Mouse (Mus musculus) testis, adult 2 months (tissue): Measurements from ENCODE around the gene Prox1. TPM values are rescaled to one million over a fixed set of nuclear protein-coding genes. Genes with fewer than 3 reads are reported as not detected.

Experiments used
- H3K27ac ChIP-seq: fragments of 200-500 bp; 2 replicates; pipeline ENCODE4 v1.5.1; 2012; ENCODE audit warnings: low read depth, low read length; ENCODE audit not compliant: control insufficient read depth, insufficient read depth
- H3K27me3 ChIP-seq: fragments of 200-500 bp; 2 replicates; pipeline ENCODE4 v1.6.1; 2012; ENCODE audit warnings: mild to moderate bottlenecking, low read length, moderate library complexity; ENCODE audit not compliant: control insufficient read depth, insufficient read depth
- H3K36me3 ChIP-seq: fragments of 200-500 bp; 2 replicates; pipeline ENCODE4 v1.6.1; 2012; ENCODE audit warnings: mild to moderate bottlenecking, low read length; ENCODE audit not compliant: control insufficient read depth, insufficient read depth
- H3K4me1 ChIP-seq: fragments of 200-500 bp; 2 replicates; pipeline ENCODE4 v1.6.1; 2012; ENCODE audit warnings: low read length; ENCODE audit not compliant: control insufficient read depth, insufficient read depth
- H3K4me3 ChIP-seq: fragments of 200-500 bp; 2 replicates; pipeline ENCODE4 v1.5.1; 2012; ENCODE audit warnings: low read depth, mild to moderate bottlenecking, low read length, moderate library complexity, mixed read lengths; ENCODE audit not compliant: control insufficient read depth
- CTCF ChIP-seq: fragments of 200-500 bp; IDR thresholded peaks from 2 replicates; pipeline ENCODE4 v1.5.1; 2012; ENCODE audit warnings: low read depth, mild to moderate bottlenecking, inconsistent platforms, low read length, moderate library complexity; ENCODE audit not compliant: control insufficient read depth, insufficient read depth, insufficient replicate concordance
- POLR2A ChIP-seq: fragments of 200-500 bp; IDR thresholded peaks from 2 replicates; pipeline ENCODE4 v1.6.1; 2012; ENCODE audit warnings: low read depth, mild to moderate bottlenecking, inconsistent platforms, low read length, moderate library complexity; ENCODE audit not compliant: control insufficient read depth
- polyA plus RNA-seq: library from polyadenylated mRNA; depleted of rRNA; stranded (reverse); fragments of >200 nt; gene quantifications from 2 replicates; pipeline ENCODE4 v1.2.3, GENCODE M21; 2012

Gene Prox1
- polyA plus RNA-seq, 1 experiment, result 7.0 TPM

GRCm38 (mm10) chr1:190111741-190112140 lies 58.8 kb downstream of the Prox1 start:
- Histone ChIP-seq H3K4me1 (peaks cover 4% of the 10 kb centered on the region), H3K27ac (no peak overlapping the region), H3K36me3 (no peaks in the 10 kb centered on the region), H3K27me3 (no peaks in the 10 kb centered on the region), H3K4me3 (no peak overlapping the region)
- TF ChIP-seq CTCF, result no peak
- TF ChIP-seq POLR2A, result no peak

GRCm38 (mm10) chr1:190107587-190107986 lies 62.9 kb downstream of the Prox1 start:
- peaks cover 4% of the 10 kb centered on the region for H3K4me1 ChIP-seq
- no peak overlapping the region for H3K27ac ChIP-seq
- H3K27me3 ChIP-seq, result no peaks in the 10 kb centered on the region
- TF ChIP-seq POLR2A (no peak), CTCF (no peak)
- no peak overlapping the region for H3K4me3 ChIP-seq
- H3K36me3 ChIP-seq, result no peaks in the 10 kb centered on the region

GRCm38 (mm10) chr1:190106674-190107420 lies 63.7 kb downstream of the Prox1 start:
- TF ChIP-seq POLR2A (no peak), CTCF (no peak)
- Histone ChIP-seq H3K4me1 (peaks cover 4% of the 10 kb centered on the region), H3K36me3 (no peaks in the 10 kb centered on the region), H3K27me3 (no peaks in the 10 kb centered on the region), H3K27ac (no peak overlapping the region), H3K4me3 (no peak overlapping the region)

GRCm38 (mm10) chr1:190106060-190106459 lies 64.5 kb downstream of the Prox1 start:
- H3K36me3 ChIP-seq, result no peaks in the 10 kb centered on the region
- H3K27me3 ChIP-seq, result no peaks in the 10 kb centered on the region
- no peak overlapping the region for H3K27ac ChIP-seq
- peaks cover 4% of the 10 kb centered on the region for H3K4me1 ChIP-seq
- no peak overlapping the region for H3K4me3 ChIP-seq
- TF ChIP-seq CTCF, result no peak
- no peak for TF ChIP-seq POLR2A

DNA sequence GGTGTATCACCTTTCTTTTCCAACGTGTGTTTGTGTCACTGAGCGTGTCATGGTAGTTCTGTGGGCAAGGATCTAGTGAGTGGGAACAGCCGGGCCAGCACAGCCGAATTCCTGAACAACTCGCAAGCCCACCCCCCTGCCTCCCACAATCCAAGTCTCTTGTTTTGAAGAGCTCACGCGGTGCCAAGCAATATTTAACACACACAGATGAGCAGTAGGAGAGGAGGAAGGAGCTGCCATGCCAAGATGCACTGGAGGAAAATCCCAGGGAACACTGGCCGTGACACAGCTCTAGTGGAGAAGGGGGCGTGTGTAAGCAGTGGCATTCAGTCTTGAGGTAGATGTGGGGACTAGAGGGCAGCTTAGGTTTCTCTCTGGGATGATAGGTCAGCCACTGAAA lies 77.2 kb downstream of the Prox1 start:
- Histone ChIP-seq H3K27me3 (no peaks in the 10 kb centered on the region), H3K4me3 (no peak overlapping the region), H3K4me1 (no peaks in the 10 kb centered on the region), H3K27ac (no peak overlapping the region), H3K36me3 (no peaks in the 10 kb centered on the region)
- no peak for TF ChIP-seq POLR2A
- TF ChIP-seq CTCF, result no peak

GRCm38 (mm10) chr1:190092076-190092475 lies 78.4 kb downstream of the Prox1 start:
- H3K4me3 ChIP-seq, result no peak overlapping the region
- H3K36me3 ChIP-seq, result no peaks in the 10 kb centered on the region
- no peak for TF ChIP-seq POLR2A
- no peak for TF ChIP-seq CTCF
- no peak overlapping the region for H3K27ac ChIP-seq
- H3K27me3 ChIP-seq, result no peaks in the 10 kb centered on the region
- H3K4me1 ChIP-seq, result no peaks in the 10 kb centered on the region

DNA sequence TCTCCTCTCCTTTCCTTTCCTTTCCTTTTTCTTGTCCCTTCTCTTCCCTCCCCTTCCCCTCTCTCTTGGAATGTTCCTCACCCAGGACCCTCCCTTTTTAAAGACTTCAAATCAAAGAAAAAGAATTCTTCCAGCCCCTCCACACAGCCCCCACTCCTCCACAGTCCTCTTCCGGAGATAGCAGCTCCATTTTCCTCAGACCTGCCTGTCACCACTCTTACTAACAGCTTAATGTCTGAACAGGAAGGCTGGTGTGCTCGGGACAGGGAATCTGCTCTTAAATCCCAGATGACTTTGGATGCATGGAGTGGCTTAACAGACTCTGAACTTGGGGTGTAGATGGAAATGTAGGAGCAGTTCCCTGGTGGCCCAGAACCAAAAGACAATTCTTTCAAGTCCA lies 81.6 kb downstream of the Prox1 start:
- no peak overlapping the region for H3K27ac ChIP-seq
- no peak for TF ChIP-seq POLR2A
- H3K4me1 ChIP-seq, result no peaks in the 10 kb centered on the region
- no peaks in the 10 kb centered on the region for H3K27me3 ChIP-seq
- H3K36me3 ChIP-seq, result no peaks in the 10 kb centered on the region
- H3K4me3 ChIP-seq, result no peak overlapping the region

DNA sequence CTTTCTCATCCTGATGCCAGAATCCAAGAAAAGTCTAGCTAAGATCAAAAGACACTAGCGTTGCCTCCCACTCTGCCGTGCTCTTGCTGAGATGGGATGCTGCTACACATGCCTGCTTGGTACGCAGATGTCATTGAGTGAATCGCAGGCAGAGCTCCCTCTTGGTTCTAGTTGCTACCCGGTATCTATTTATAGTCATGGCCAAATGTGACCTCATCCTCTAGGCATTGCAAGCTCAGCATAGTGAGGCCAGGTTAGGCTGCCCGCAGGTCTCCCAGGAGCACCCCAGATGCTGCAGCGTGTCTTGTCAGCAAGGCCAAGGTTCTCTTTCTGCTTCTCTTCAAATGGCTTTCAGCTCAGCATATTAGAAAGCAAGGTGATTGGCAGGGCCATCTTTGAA lies 84.8 kb downstream of the Prox1 start:
- Histone ChIP-seq H3K27ac (no peak overlapping the region), H3K27me3 (no peaks in the 10 kb centered on the region), H3K36me3 (no peaks in the 10 kb centered on the region), H3K4me1 (no peaks in the 10 kb centered on the region), H3K4me3 (no peak overlapping the region)
- TF ChIP-seq POLR2A, result no peak
- TF ChIP-seq CTCF, result no peak
